Mouse (Mus musculus) lung, adult 2 months (tissue): Measurements from ENCODE around the gene Stau1.

ENCODE experiments used
- CTCF ChIP-seq: fragments of 200-500 bp; IDR thresholded peaks from 2 replicates; pipeline ENCODE4 v1.5.1; 2011; ENCODE audit warnings: mild to moderate bottlenecking, low read length, control low read depth; ENCODE audit not compliant: insufficient read depth
- POLR2A ChIP-seq: fragments of 200-500 bp; IDR thresholded peaks from 2 replicates; pipeline ENCODE4 v1.6.1; 2011; ENCODE audit warnings: low read depth, mild to moderate bottlenecking, control low read depth, low read length, borderline replicate concordance; ENCODE audit errors: extremely low read depth

DNA sequence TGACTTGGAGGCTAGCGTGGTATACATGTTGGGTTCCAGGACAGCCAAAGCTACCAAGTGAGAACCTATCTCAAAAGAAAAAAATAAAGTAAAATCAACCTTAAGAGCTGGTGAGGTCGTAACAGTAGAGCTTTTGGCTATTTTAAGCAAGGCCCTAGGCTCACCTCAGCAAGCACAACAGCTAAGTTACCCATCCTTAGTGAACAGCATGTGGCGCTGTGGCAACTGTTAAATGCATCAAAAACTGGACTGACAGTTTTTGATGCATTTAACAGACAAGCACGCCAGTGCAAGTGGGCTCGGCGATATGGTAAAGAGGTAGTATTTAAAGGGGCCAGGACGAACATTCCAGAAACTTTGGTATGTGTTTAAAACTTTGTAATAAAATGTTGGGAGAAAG lies 5.2 kb downstream of the Stau1 start:
- TF ChIP-seq CTCF (no peak), POLR2A (no peak)
